Mouse (Mus musculus) natural killer cell, adult 2 months (primary cell): ENCODE measurements at regions not wholly inside any gene's neighbourhood (a gene's known extent, or its start where the extent isn't known, plus 50 kb on each side); places are given as distances from the start of the nearest gene placed in this dataset.

ENCODE experiments used
- DNase-seq, 2 experiments: peaks; one replicate each; pipeline ENCODE4 v3.0.0; 2022; ENCODE audit warnings: low spot score in 2 of 2

GRCm38 (mm10) chr12:26903073-26903893 lies 434.3 kb downstream of the Cmpk2 start:
- no peak for DNase-seq

GRCm38 (mm10) chr12:26891190-26891589 lies 422.2 kb downstream of the Cmpk2 start:
- DNase-seq = no peak

- no peak for DNase-seq
Observed at GRCm38 (mm10) chr12:26886635-26887014, 417.6 kb downstream of the Cmpk2 start.

- no peak for DNase-seq
Observed at GRCm38 (mm10) chr12:26885831-26886634, 417.0 kb downstream of the Cmpk2 start.

GRCm38 (mm10) chr12:26885083-26885482 lies 416.1 kb downstream of the Cmpk2 start:
- no peak for DNase-seq

GRCm38 (mm10) chr12:26884156-26884555 lies 415.2 kb downstream of the Cmpk2 start:
- no peak for DNase-seq

GRCm38 (mm10) chr12:26877691-26878121 lies 408.7 kb downstream of the Cmpk2 start:
- no peak for DNase-seq

GRCm38 (mm10) chr12:26877284-26877683 lies 408.3 kb downstream of the Cmpk2 start:
- no peak for DNase-seq

- no peak for DNase-seq
Observed at GRCm38 (mm10) chr12:26872466-26872865, 403.5 kb downstream of the Cmpk2 start.

- DNase-seq = no peak
Observed at GRCm38 (mm10) chr12:26867731-26868130, 398.7 kb downstream of the Cmpk2 start.

- DNase-seq = no peak
Observed at GRCm38 (mm10) chr12:26855091-26855516, 386.1 kb downstream of the Cmpk2 start.

- DNase-seq = no peak
Observed at GRCm38 (mm10) chr12:26844917-26845316, 375.9 kb downstream of the Cmpk2 start.

GRCm38 (mm10) chr12:26842696-26843095 lies 373.7 kb downstream of the Cmpk2 start:
- no peak for DNase-seq

GRCm38 (mm10) chr12:26821257-26821968 lies 352.4 kb downstream of the Cmpk2 start:
- DNase-seq = no peak

- no peak for DNase-seq
Observed at GRCm38 (mm10) chr12:26817866-26818265, 348.9 kb downstream of the Cmpk2 start.

- no peak for DNase-seq
Observed at GRCm38 (mm10) chr12:26815771-26816170, 346.8 kb downstream of the Cmpk2 start.

- DNase-seq = no peak
Observed at GRCm38 (mm10) chr12:26810565-26811177, 341.7 kb downstream of the Cmpk2 start.

GRCm38 (mm10) chr12:26809670-26810069 lies 340.7 kb downstream of the Cmpk2 start:
- no peak for DNase-seq

- no peak for DNase-seq
Observed at GRCm38 (mm10) chr12:26802542-26802941, 333.5 kb downstream of the Cmpk2 start.

- DNase-seq = no peak
Observed at GRCm38 (mm10) chr12:26799310-26799709, 330.3 kb downstream of the Cmpk2 start.

- no peak for DNase-seq
Observed at GRCm38 (mm10) chr12:26796367-26796766, 327.4 kb downstream of the Cmpk2 start.
